Mouse (Mus musculus) frontal cortex, adult (tissue): Measurements from ENCODE around the gene Ctnnb1.

Experiments used
- ATAC-seq: cut with Nextera tagmentation; 2 replicates; pipeline ENCODE4 v1.9.2; 2017; ENCODE audit warnings: mild to moderate bottlenecking, moderate library complexity, mixed read lengths; ENCODE audit not compliant: low TSS enrichment

The Ctnnb1 gene

GRCm38 (mm10) chr9:120926939-120927606 lies 1.9 kb upstream of the Ctnnb1 start:
- no peak for ATAC-seq

- no peak for ATAC-seq
These were observed 1.0 kb downstream of the Ctnnb1 start for GRCm38 (mm10) chr9:120930021-120930420.

GRCm38 (mm10) chr9:120930811-120931210 lies 1.8 kb downstream of the Ctnnb1 start:
- ATAC-seq: no peak

- no peak for ATAC-seq
These were observed 3.4 kb downstream of the Ctnnb1 start for GRCm38 (mm10) chr9:120932371-120932770.

GRCm38 (mm10) chr9:120932797-120933586 lies 4.0 kb downstream of the Ctnnb1 start:
- peak; percentile 84 for ATAC-seq

- ATAC-seq: no peak
These were observed 4.5 kb downstream of the Ctnnb1 start for GRCm38 (mm10) chr9:120933587-120933885.

GRCm38 (mm10) chr9:120933886-120934758 lies 5.1 kb downstream of the Ctnnb1 start:
- no peak for ATAC-seq

- no peak for ATAC-seq
These were observed 6.0 kb downstream of the Ctnnb1 start for GRCm38 (mm10) chr9:120934821-120935633.

GRCm38 (mm10) chr9:120935634-120935922 lies 6.6 kb downstream of the Ctnnb1 start:
- no peak for ATAC-seq

GRCm38 (mm10) chr9:120936351-120936750 lies 7.3 kb downstream of the Ctnnb1 start:
- peak; percentile 31; the same call in 1 of the 2 replicates for ATAC-seq

GRCm38 (mm10) chr9:120940858-120941257 lies 11.8 kb downstream of the Ctnnb1 start:
- no peak for ATAC-seq

- ATAC-seq: no peak
These were observed 14.7 kb downstream of the Ctnnb1 start for GRCm38 (mm10) chr9:120943757-120944156.

GRCm38 (mm10) chr9:120944211-120944610 lies 15.2 kb downstream of the Ctnnb1 start:
- ATAC-seq: no peak

GRCm38 (mm10) chr9:120946131-120946530 lies 17.1 kb downstream of the Ctnnb1 start:
- ATAC-seq: no peak

- no peak for ATAC-seq
These were observed 19.8 kb downstream of the Ctnnb1 start for GRCm38 (mm10) chr9:120948832-120949231.

- ATAC-seq: no peak
These were observed 21.7 kb downstream of the Ctnnb1 start for GRCm38 (mm10) chr9:120950761-120951160.

- no peak for ATAC-seq
These were observed 22.9 kb downstream of the Ctnnb1 start for GRCm38 (mm10) chr9:120951947-120952346.

- no peak for ATAC-seq
These were observed 29.0 kb downstream of the Ctnnb1 start for GRCm38 (mm10) chr9:120958051-120958450.

GRCm38 (mm10) chr9:120958560-120958959 lies 29.5 kb downstream of the Ctnnb1 start:
- ATAC-seq: no peak

- ATAC-seq: no peak
These were observed 30.2 kb downstream of the Ctnnb1 start for GRCm38 (mm10) chr9:120959225-120959624.

- peak; percentile 31; the same call in 1 of the 2 replicates for ATAC-seq
These were observed 31.6 kb downstream of the Ctnnb1 start for GRCm38 (mm10) chr9:120960611-120961010.

GRCm38 (mm10) chr9:120961466-120961865 lies 32.5 kb downstream of the Ctnnb1 start:
- ATAC-seq: peak; percentile 25; the same call in 1 of the 2 replicates
